Mouse (Mus musculus): ENCODE measurements around the gene Atp8a1. TPM values are rescaled to one million over a fixed set of nuclear protein-coding genes. Genes with fewer than 3 reads are reported as not detected.

Gene Atp8a1
- polyA plus RNA-seq, 1 experiment from 2014 or later: 17.8 TPM

DNA sequence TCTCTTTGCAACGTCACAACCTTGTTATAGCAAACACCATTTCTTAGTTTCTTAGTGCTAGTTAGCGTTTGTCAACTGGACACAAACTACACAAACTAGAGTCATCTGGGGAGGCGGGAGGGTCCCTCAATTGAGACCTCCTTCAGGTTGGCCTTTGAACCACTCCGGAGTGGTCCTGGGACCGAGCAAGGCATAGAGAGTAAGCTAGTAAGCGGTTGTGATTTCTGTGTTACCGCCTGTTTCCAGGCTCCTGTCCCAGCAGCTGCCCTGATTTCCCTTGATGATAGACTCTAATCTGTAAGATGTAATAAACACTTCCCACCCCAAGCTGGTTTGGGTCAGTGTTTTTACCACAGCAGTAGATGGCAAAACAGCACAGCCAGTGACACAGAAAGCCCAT is 161.3 kb downstream of the Atp8a1 start:
- WGBS: 83% methylated on average over 7 of the region's 7 CpGs
- Histone ChIP-seq H3K4me2 (replicated peaks; ENCODE audit: low read depth, low read length) (no peak overlapping the region), H3K9ac (ENCODE audit: low read depth, low read length) (no peak overlapping the region), H3K27me3 (ENCODE audit: control insufficient read depth, insufficient read depth, low read length) (no peaks in the 10 kb centered on the region), H3K27ac (ENCODE audit: low read depth, low read length) (no peak overlapping the region), H3K36me3 (ENCODE audit: control insufficient read depth, insufficient read depth, low read length) (no peaks in the 10 kb centered on the region), H3K4me1 (ENCODE audit: control insufficient read depth, insufficient read depth, low read length) (no peaks in the 10 kb centered on the region), H3K4me3 (ENCODE audit: low read length) (no peak overlapping the region), H3K9me3 (ENCODE audit: control insufficient read depth, low read length) (no peaks in the 10 kb centered on the region)
- no peak for ATAC-seq (ENCODE audit: low FRiP score, low TSS enrichment)

DNA sequence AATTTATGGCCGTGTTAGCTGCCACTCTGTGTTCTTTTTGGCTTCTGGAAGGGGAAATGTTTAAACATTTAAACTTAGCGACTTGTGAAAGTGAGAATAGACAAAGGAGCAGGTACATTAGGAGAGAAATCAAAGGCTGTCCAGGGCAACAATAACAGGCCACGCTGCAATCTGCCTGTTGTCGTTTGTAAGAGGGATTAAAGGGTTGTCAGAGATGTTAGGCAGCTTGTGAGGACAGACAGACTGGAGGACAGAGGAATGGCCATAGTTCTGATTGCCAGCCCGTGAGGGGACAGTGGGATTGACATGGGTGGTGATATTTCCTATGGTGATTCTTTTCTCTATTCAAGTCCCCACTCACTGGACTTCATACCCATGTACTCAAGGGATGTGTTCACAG is 161.8 kb downstream of the Atp8a1 start:
- no peak for ATAC-seq (ENCODE audit: low FRiP score, low TSS enrichment)
- Histone ChIP-seq H3K27me3 (ENCODE audit: control insufficient read depth, insufficient read depth, low read length) (no peaks in the 10 kb centered on the region), H3K27ac (ENCODE audit: low read depth, low read length) (no peak overlapping the region), H3K36me3 (ENCODE audit: control insufficient read depth, insufficient read depth, low read length) (no peaks in the 10 kb centered on the region), H3K4me1 (ENCODE audit: control insufficient read depth, insufficient read depth, low read length) (no peaks in the 10 kb centered on the region), H3K4me2 (replicated peaks; ENCODE audit: low read depth, low read length) (no peak overlapping the region), H3K9me3 (ENCODE audit: control insufficient read depth, low read length) (no peaks in the 10 kb centered on the region), H3K4me3 (ENCODE audit: low read length) (no peak overlapping the region), H3K9ac (ENCODE audit: low read depth, low read length) (no peak overlapping the region)
- 41% methylated on average over 5 of the region's 5 CpGs for WGBS

DNA sequence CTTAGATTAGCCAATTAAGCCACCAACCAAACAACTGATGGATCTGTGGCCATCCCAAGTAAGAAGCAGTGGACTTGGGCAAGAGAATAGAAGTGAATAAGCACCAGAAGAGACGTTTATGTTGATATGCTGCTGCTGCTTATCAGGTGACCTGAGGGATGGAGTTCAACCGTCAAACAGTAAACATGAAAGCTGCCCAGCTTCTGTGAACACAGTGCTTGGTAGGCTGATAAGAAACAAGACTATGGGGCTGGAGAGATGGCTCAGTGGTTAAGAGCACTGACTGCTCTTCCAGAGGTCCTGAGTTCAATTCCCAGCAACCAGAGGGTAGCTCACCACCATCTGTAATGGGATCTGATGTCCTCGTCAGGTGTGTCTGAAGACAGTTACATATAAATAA is 168.4 kb downstream of the Atp8a1 start:
- H3K4me2 ChIP-seq (replicated peaks; ENCODE audit: low read depth, low read length): no peak overlapping the region
- H3K4me1 ChIP-seq (ENCODE audit: control insufficient read depth, insufficient read depth, low read length): peaks cover 7% of the 10 kb centered on the region
- no peak for ATAC-seq (ENCODE audit: low FRiP score, low TSS enrichment)
- H3K27ac ChIP-seq (ENCODE audit: low read depth, low read length): no peak overlapping the region
- H3K27me3 ChIP-seq (ENCODE audit: control insufficient read depth, insufficient read depth, low read length): no peaks in the 10 kb centered on the region
- H3K9me3 ChIP-seq (ENCODE audit: control insufficient read depth, low read length): no peaks in the 10 kb centered on the region
- H3K36me3 ChIP-seq (ENCODE audit: control insufficient read depth, insufficient read depth, low read length): no peaks in the 10 kb centered on the region; the same call in 1 of the 2 replicates
- no peak overlapping the region for H3K9ac ChIP-seq (ENCODE audit: low read depth, low read length)
- WGBS: 77% methylated on average over 3 of the region's 3 CpGs
- no peak overlapping the region for H3K4me3 ChIP-seq (ENCODE audit: low read length)

DNA sequence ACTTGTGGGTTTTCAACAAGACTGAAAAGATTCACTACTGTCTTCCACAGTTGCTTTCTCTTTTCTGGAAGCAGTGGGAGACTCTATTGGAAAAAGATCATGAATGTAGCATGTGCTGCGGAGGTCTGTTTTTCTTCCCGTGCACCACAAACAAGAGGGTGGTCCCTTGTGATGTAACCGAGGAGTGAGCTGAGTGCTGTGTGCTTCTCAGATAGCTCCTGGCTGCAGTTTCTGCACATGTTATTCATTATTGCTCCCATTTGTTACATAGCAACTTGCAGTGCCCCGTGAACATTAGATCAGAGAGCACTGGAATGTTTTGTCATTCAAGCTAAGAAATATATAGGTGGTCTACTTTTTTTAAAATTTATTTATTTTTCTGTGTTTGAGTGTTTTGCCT is 174.2 kb downstream of the Atp8a1 start:
- no peak for ATAC-seq (ENCODE audit: low FRiP score, low TSS enrichment)
- H3K9ac ChIP-seq (ENCODE audit: low read depth, low read length): no peak overlapping the region
- no peaks in the 10 kb centered on the region for H3K36me3 ChIP-seq (ENCODE audit: control insufficient read depth, insufficient read depth, low read length)
- H3K9me3 ChIP-seq (ENCODE audit: control insufficient read depth, low read length): no peaks in the 10 kb centered on the region
- H3K4me1 ChIP-seq (ENCODE audit: control insufficient read depth, insufficient read depth, low read length): peaks cover 3% of the 10 kb centered on the region; the same call in 1 of the 2 replicates
- no peak overlapping the region for H3K4me2 ChIP-seq (replicated peaks; ENCODE audit: low read depth, low read length)
- H3K27me3 ChIP-seq (ENCODE audit: control insufficient read depth, insufficient read depth, low read length): no peaks in the 10 kb centered on the region
- H3K27ac ChIP-seq (ENCODE audit: low read depth, low read length): no peak overlapping the region
- no peak overlapping the region for H3K4me3 ChIP-seq (ENCODE audit: low read length)
- WGBS: 74% methylated on average over 4 of the region's 4 CpGs

DNA sequence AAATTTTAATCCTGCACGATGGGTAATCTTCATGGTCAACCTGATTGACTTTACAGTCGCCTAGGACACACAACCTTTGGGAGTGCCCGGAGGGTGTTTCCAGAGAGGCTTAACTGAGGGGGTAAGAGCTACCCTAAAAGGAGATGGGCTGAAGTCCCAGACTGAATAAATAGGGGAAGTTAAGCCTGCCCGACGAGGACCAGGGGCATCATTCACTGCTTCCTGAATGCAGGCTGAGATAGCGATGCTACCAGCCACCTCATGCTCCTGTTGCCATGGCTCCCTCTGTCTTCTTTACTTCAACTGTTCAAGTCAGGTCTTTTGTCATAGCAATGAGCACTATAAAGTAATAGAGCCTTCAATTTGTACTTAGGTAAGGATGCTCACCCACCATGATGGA is 177.1 kb downstream of the Atp8a1 start:
- Histone ChIP-seq H3K36me3 (ENCODE audit: control insufficient read depth, insufficient read depth, low read length) (peaks cover 3% of the 10 kb centered on the region; the same call in 1 of the 2 replicates), H3K27ac (ENCODE audit: low read depth, low read length) (no peak overlapping the region), H3K9ac (ENCODE audit: low read depth, low read length) (no peak overlapping the region), H3K4me1 (ENCODE audit: control insufficient read depth, insufficient read depth, low read length) (peaks cover 3% of the 10 kb centered on the region; the same call in 1 of the 2 replicates), H3K9me3 (ENCODE audit: control insufficient read depth, low read length) (no peaks in the 10 kb centered on the region), H3K4me3 (ENCODE audit: low read length) (no peak overlapping the region), H3K27me3 (ENCODE audit: control insufficient read depth, insufficient read depth, low read length) (no peaks in the 10 kb centered on the region), H3K4me2 (replicated peaks; ENCODE audit: low read depth, low read length) (no peak overlapping the region)
- 72% methylated on average over 6 of the region's 6 CpGs for WGBS
- ATAC-seq (ENCODE audit: low FRiP score, low TSS enrichment): no peak

DNA sequence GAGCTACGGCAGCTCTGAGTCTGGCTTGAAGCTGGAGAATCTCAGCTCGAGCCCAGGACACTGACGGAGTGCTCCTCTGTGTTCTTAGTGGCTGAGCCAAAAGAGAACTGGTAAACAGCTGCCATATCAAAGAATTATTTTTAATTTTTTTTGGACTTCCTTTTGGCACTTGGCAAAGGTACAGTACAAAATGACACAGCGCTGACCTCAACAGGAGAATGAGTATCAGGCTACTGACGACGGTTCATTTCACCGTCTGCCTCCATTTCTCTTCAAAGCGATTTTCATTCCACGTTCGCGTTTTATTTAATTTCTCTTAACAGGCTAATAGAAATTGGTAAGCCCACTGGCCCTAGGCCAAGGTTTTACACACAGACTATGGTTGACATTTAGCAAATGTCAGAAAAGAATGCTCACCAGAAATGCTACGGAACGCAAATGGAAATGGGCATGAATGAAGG is 177.8 kb downstream of the Atp8a1 start:
- H3K4me1 ChIP-seq (ENCODE audit: control insufficient read depth, insufficient read depth, low read length): no peaks in the 10 kb centered on the region
- peaks cover 3% of the 10 kb centered on the region; the same call in 1 of the 2 replicates for H3K36me3 ChIP-seq (ENCODE audit: control insufficient read depth, insufficient read depth, low read length)
- WGBS: 70% methylated on average over 13 of the region's 13 CpGs
- H3K4me3 ChIP-seq (ENCODE audit: low read length): no peak overlapping the region
- no peaks in the 10 kb centered on the region for H3K27me3 ChIP-seq (ENCODE audit: control insufficient read depth, insufficient read depth, low read length)
- H3K9me3 ChIP-seq (ENCODE audit: control insufficient read depth, low read length): no peaks in the 10 kb centered on the region
- no peak overlapping the region for H3K9ac ChIP-seq (ENCODE audit: low read depth, low read length)
- no peak overlapping the region for H3K27ac ChIP-seq (ENCODE audit: low read depth, low read length)
- ATAC-seq (ENCODE audit: low FRiP score, low TSS enrichment): no peak
- H3K4me2 ChIP-seq (replicated peaks; ENCODE audit: low read depth, low read length): no peak overlapping the region

DNA sequence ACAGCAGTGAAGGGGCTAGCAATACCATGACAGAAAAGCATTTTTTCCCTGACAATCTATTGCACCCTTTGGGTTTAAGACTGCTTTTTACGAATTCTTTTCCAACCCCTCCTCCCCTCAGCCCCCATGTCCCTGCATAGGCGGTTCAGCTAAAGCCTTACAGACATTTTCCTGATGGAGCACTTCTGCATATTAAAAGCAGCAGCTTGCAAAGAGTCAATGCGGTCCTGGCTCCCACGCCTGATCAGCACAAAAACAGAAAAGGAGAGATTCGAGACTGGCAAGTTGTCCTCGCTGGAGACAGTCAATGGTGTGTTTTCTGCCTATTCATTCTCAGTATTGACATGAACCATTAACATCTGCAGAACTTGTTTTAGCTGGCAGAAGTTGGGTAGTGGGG is 184.5 kb downstream of the Atp8a1 start:
- Histone ChIP-seq H3K4me2 (replicated peaks; ENCODE audit: low read depth, low read length) (no peak overlapping the region), H3K4me3 (ENCODE audit: low read length) (no peak overlapping the region), H3K36me3 (ENCODE audit: control insufficient read depth, insufficient read depth, low read length) (peaks cover 3% of the 10 kb centered on the region; the same call in 1 of the 2 replicates), H3K4me1 (ENCODE audit: control insufficient read depth, insufficient read depth, low read length) (peaks cover 6% of the 10 kb centered on the region; the same call in 1 of the 2 replicates), H3K9me3 (ENCODE audit: control insufficient read depth, low read length) (no peaks in the 10 kb centered on the region), H3K27ac (ENCODE audit: low read depth, low read length) (no peak overlapping the region), H3K9ac (ENCODE audit: low read depth, low read length) (no peak overlapping the region), H3K27me3 (ENCODE audit: control insufficient read depth, insufficient read depth, low read length) (no peaks in the 10 kb centered on the region)
- no peak for ATAC-seq (ENCODE audit: low FRiP score, low TSS enrichment)
- WGBS: 48% methylated on average over 6 of the region's 6 CpGs

DNA sequence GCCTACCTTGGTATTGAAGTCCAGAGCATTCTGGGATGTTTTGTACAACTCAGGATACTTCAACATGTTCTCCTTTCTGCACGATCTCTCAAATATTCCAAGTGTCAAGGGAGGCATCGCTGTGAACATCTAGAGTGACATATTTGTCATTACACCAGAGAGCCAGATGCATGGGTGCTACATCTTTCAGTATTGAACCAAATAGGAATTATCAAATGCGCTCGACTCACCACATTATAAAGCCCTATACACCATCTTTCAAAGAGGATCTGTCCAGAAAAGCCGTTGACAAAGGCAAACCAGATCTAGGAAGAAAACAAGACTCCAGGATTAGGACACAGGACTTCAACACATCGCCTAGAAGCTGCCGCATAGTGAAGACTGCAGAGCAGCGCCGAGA is 187.4 kb downstream of the Atp8a1 start:
- Histone ChIP-seq H3K9me3 (ENCODE audit: control insufficient read depth, low read length) (no peaks in the 10 kb centered on the region), H3K4me1 (ENCODE audit: control insufficient read depth, insufficient read depth, low read length) (peaks cover 6% of the 10 kb centered on the region; the same call in 1 of the 2 replicates), H3K27me3 (ENCODE audit: control insufficient read depth, insufficient read depth, low read length) (no peaks in the 10 kb centered on the region), H3K9ac (ENCODE audit: low read depth, low read length) (no peak overlapping the region), H3K27ac (ENCODE audit: low read depth, low read length) (no peak overlapping the region), H3K4me3 (ENCODE audit: low read length) (no peak overlapping the region), H3K36me3 (ENCODE audit: control insufficient read depth, insufficient read depth, low read length) (no peaks in the 10 kb centered on the region), H3K4me2 (replicated peaks; ENCODE audit: low read depth, low read length) (no peak overlapping the region)
- ATAC-seq (ENCODE audit: low FRiP score, low TSS enrichment): no peak
- 96% methylated on average over 9 of the region's 9 CpGs for WGBS

GRCm38 (mm10) chr5:67656821-67657259 is 190.4 kb downstream of the Atp8a1 start:
- Histone ChIP-seq H3K4me2 (replicated peaks; ENCODE audit: low read depth, low read length) (no peak overlapping the region), H3K27ac (ENCODE audit: low read depth, low read length) (no peak overlapping the region), H3K9me3 (ENCODE audit: control insufficient read depth, low read length) (no peaks in the 10 kb centered on the region), H3K27me3 (ENCODE audit: control insufficient read depth, insufficient read depth, low read length) (no peaks in the 10 kb centered on the region), H3K4me3 (ENCODE audit: low read length) (no peak overlapping the region), H3K9ac (ENCODE audit: low read depth, low read length) (no peak overlapping the region), H3K4me1 (ENCODE audit: control insufficient read depth, insufficient read depth, low read length) (no peaks in the 10 kb centered on the region), H3K36me3 (ENCODE audit: control insufficient read depth, insufficient read depth, low read length) (no peaks in the 10 kb centered on the region)
- WGBS: 48% methylated on average over 13 of the region's 13 CpGs
- ATAC-seq (ENCODE audit: low FRiP score, low TSS enrichment): no peak

Data from kidney, embryonic 14.5 days (tissue).